Mouse (Mus musculus) cerebellum, adult (tissue): ENCODE data around the gene Fat3.

Experiments
- ATAC-seq: cut with Nextera tagmentation; 2 replicates; pipeline ENCODE4 v1.9.2; 2017; ENCODE audit warnings: mild to moderate bottlenecking, moderate library complexity, mixed read lengths; ENCODE audit not compliant: insufficient number of reproducible peaks, low FRiP score, low TSS enrichment

The Fat3 gene

GRCm38 (mm10) chr9:16046686-16047085 is 454.4 kb downstream of the Fat3 start:
- no peak for ATAC-seq

GRCm38 (mm10) chr9:16037375-16037774 is 463.7 kb downstream of the Fat3 start:
- no peak for ATAC-seq

- no peak for ATAC-seq
Observed at GRCm38 (mm10) chr9:16036346-16036745, 464.7 kb downstream of the Fat3 start.

- no peak for ATAC-seq
Observed at GRCm38 (mm10) chr9:16029715-16030285, 471.3 kb downstream of the Fat3 start.

- ATAC-seq: no peak
Observed at GRCm38 (mm10) chr9:16029066-16029465, 472.0 kb downstream of the Fat3 start.

GRCm38 (mm10) chr9:16028394-16028911 is 472.6 kb downstream of the Fat3 start:
- no peak for ATAC-seq

GRCm38 (mm10) chr9:16026054-16026453 is 475.0 kb downstream of the Fat3 start:
- ATAC-seq: no peak

GRCm38 (mm10) chr9:16024706-16025105 is 476.4 kb downstream of the Fat3 start:
- no peak for ATAC-seq

- no peak for ATAC-seq
Observed at GRCm38 (mm10) chr9:16014115-16014514, 487.0 kb downstream of the Fat3 start.

GRCm38 (mm10) chr9:16011382-16011781 is 489.7 kb downstream of the Fat3 start:
- ATAC-seq: no peak

GRCm38 (mm10) chr9:16007516-16007915 is 493.6 kb downstream of the Fat3 start:
- no peak for ATAC-seq

- no peak for ATAC-seq
Observed at GRCm38 (mm10) chr9:16002991-16003390, 498.1 kb downstream of the Fat3 start.

- no peak for ATAC-seq
Observed at GRCm38 (mm10) chr9:15994762-15995161, 506.3 kb downstream of the Fat3 start.

- ATAC-seq: no peak
Observed at GRCm38 (mm10) chr9:15994177-15994576, 506.9 kb downstream of the Fat3 start.

- ATAC-seq: no peak
Observed at GRCm38 (mm10) chr9:15992158-15992846, 508.8 kb downstream of the Fat3 start.

- no peak for ATAC-seq
Observed at GRCm38 (mm10) chr9:15978317-15978716, 522.8 kb downstream of the Fat3 start.

- 0 out of 2 replicates have a peak, but pooled peaks have one; percentile 3 for ATAC-seq
Observed at GRCm38 (mm10) chr9:15976959-15977663, 524.0 kb downstream of the Fat3 start.

- no peak for ATAC-seq
Observed at GRCm38 (mm10) chr9:15975999-15976398, 525.1 kb downstream of the Fat3 start.

- ATAC-seq: peak; percentile 66
Observed at GRCm38 (mm10) chr9:15972201-15972600, 528.9 kb downstream of the Fat3 start.

GRCm38 (mm10) chr9:15971393-15971792 is 529.7 kb downstream of the Fat3 start:
- ATAC-seq: no peak

- ATAC-seq: no peak
Observed at GRCm38 (mm10) chr9:15964198-15964597, 536.9 kb downstream of the Fat3 start.
